Mouse (Mus musculus) liver, embryonic 15.5 days (tissue): Measurements from ENCODE around the gene Gatad2a. TPM values are rescaled to one million over a fixed set of nuclear protein-coding genes. Genes with fewer than 3 reads are reported as not detected.
A peak's percentile ranks its signal among the peaks of the same experiment; 100 is the strongest.
"Not testable (repeated sequence)": the region's sequence is repeated elsewhere in the genome, so short reads cannot be mapped to it uniquely, and the experiment has no call there.

ENCODE experiments used
- ATAC-seq: fragments of 200-750 bp; cut with Nextera tagmentation; 2 replicates; pipeline ENCODE4 v1.8.0; 2017; ENCODE audit warnings: moderate number of reproducible peaks, mild to moderate bottlenecking, moderate library complexity; ENCODE audit not compliant: insufficient read depth
- H3K27ac ChIP-seq: fragments of 300-500 bp; sonication (generic); replicated peaks from 2 replicates; pipeline ENCODE4 v1.5.1; 2015; ENCODE audit warnings: mild to moderate bottlenecking, inconsistent platforms
- H3K27me3 ChIP-seq: fragments of 300-500 bp; sonication (generic); 2 replicates; pipeline ENCODE4 v1.6.1; 2015; ENCODE audit warnings: mild to moderate bottlenecking, inconsistent platforms
- H3K36me3 ChIP-seq: fragments of 300-500 bp; sonication (generic); replicated peaks from 2 replicates; pipeline ENCODE4 v1.6.1; 2015; ENCODE audit warnings: moderate library complexity, mild to moderate bottlenecking, inconsistent platforms
- H3K4me1 ChIP-seq: fragments of 300-500 bp; sonication (generic); replicated peaks from 2 replicates; pipeline ENCODE4 v1.6.1; 2015; ENCODE audit warnings: inconsistent platforms
- H3K4me2 ChIP-seq: fragments of 300-500 bp; sonication (generic); 2 replicates; pipeline ENCODE4 v1.6.1; 2015; ENCODE audit warnings: moderate library complexity, mild to moderate bottlenecking, inconsistent platforms
- H3K4me3 ChIP-seq: fragments of 300-500 bp; sonication (generic); replicated peaks from 2 replicates; pipeline ENCODE4 v1.5.1; 2015; ENCODE audit warnings: mild to moderate bottlenecking, inconsistent platforms
- H3K9ac ChIP-seq: fragments of 300-500 bp; sonication (generic); 2 replicates; pipeline ENCODE4 v1.6.1; 2015; ENCODE audit warnings: moderate library complexity, mild to moderate bottlenecking, inconsistent platforms
- H3K9me3 ChIP-seq: fragments of 300-500 bp; sonication (generic); replicated peaks from 2 replicates; pipeline ENCODE4 v1.6.1; 2016; ENCODE audit warnings: inconsistent platforms
- WGBS: fragments of 180-500 bp; shearing (Covaris S2); methylation state at CpG from one replicate; pipeline ENCODE4 v1.1.7; 2015; ENCODE audit warnings: mixed read lengths; ENCODE audit not compliant: insufficient replicate concordance; 5-methylcytosine and 5-hydroxymethylcytosine counted together
- polyA plus RNA-seq: library from polyadenylated mRNA; unstranded; fragments of >200 nt; fragmentation: Nextera tagmentation; extraction: Ambion mirVana; gene quantifications from 2 replicates; pipeline ENCODE4 v1.2.1, GENCODE M21; 2015

The Gatad2a gene
- polyA plus RNA-seq, 1 experiment from 2014 or later = 28.0 TPM

DNA sequence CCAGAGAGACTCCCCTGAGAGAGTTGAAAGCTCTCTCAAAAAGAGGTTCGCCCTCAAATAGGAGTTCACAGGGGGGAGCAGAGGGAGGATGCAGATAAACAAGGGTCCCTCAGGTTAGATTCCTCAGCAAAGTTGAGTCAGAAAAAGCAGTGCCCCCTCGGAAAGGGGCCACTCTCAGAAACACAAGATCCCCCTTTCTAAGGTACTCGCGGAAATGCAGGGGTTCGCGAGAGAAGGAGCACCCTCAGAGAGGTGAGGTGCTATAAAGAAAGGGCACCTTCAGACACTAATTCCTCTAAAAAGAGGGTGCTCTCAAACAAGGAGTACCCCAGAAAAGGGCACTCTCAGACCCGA is 785 bp downstream of the Gatad2a start:
- Histone ChIP-seq H3K4me2 (peak overlapping the region; percentile 91), H3K4me1 (peaks cover 44% of the 10 kb centered on the region), H3K27ac (peak overlapping the region; percentile 96), H3K9me3 (no peaks in the 10 kb centered on the region), H3K36me3 (peaks cover 14% of the 10 kb centered on the region), H3K4me3 (peak overlapping the region; percentile 86), H3K27me3 (no peaks in the 10 kb centered on the region), H3K9ac (peak overlapping the region; percentile 92)
- 0% methylated on average over 7 of the region's 7 CpGs for WGBS
- no peak for ATAC-seq

- not testable (repeated sequence) for H3K27me3 ChIP-seq, ATAC-seq, H3K9me3 ChIP-seq, H3K9ac ChIP-seq, H3K27ac ChIP-seq, H3K4me2 ChIP-seq, H3K4me3 ChIP-seq
- WGBS = 82% methylated on average over 7 of the region's 7 CpGs
- Histone ChIP-seq H3K4me1 (peaks cover 32% of the 10 kb centered on the region), H3K36me3 (peaks cover 14% of the 10 kb centered on the region)
Measured at GRCm38 (mm10) chr8:69988936-69989335, 7.2 kb downstream of the Gatad2a start.

GRCm38 (mm10) chr8:69987744-69988143 is 8.4 kb downstream of the Gatad2a start:
- H3K4me3 ChIP-seq = no peak overlapping the region
- H3K27me3 ChIP-seq = no peaks in the 10 kb centered on the region
- no peak overlapping the region for H3K4me2 ChIP-seq
- no peak for ATAC-seq
- no peak overlapping the region for H3K27ac ChIP-seq
- peaks cover 21% of the 10 kb centered on the region for H3K4me1 ChIP-seq
- no peaks in the 10 kb centered on the region for H3K9me3 ChIP-seq
- no peak overlapping the region for H3K9ac ChIP-seq
- peaks cover 12% of the 10 kb centered on the region for H3K36me3 ChIP-seq

DNA sequence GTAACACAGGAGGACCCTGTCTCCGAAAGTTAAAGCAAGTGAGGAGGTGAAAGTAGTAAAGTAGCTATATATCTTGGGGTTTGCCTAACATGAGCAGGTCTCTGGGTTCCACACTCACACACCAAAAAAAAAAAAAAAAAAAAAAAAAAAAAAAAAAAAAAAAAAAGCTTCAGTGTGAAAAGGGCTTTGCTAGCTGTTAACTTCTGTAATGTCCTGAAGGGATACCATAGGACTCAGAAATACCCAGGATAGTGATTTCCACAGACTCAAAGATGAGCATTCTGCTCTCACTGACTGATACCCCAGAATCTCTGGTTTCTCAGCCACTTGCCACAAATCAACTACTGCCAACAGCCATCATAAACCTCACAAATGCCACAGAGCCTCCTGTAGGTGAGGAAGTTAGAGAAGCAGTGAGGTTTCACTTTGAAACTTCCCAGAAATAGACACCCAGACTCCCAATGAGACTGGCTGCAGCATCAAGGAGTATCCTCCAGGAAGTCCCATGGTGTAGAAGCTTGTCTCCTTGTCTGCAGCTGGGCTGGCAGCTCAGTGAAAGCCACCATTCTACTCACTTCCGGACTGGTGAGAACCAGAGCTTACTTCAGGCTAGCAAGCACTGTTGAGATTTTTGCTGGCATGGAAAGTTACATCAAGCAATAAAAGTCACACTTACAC is 11.2 kb downstream of the Gatad2a start:
- Histone ChIP-seq H3K4me3 (no peak overlapping the region), H3K4me1 (peaks cover 17% of the 10 kb centered on the region), H3K9ac (no peak overlapping the region), H3K27ac (no peak overlapping the region), H3K4me2 (no peak overlapping the region), H3K9me3 (no peaks in the 10 kb centered on the region), H3K27me3 (no peaks in the 10 kb centered on the region), H3K36me3 (no peaks in the 10 kb centered on the region)
- 66% methylated on average over 2 of the region's 2 CpGs for WGBS
- no peak for ATAC-seq

DNA sequence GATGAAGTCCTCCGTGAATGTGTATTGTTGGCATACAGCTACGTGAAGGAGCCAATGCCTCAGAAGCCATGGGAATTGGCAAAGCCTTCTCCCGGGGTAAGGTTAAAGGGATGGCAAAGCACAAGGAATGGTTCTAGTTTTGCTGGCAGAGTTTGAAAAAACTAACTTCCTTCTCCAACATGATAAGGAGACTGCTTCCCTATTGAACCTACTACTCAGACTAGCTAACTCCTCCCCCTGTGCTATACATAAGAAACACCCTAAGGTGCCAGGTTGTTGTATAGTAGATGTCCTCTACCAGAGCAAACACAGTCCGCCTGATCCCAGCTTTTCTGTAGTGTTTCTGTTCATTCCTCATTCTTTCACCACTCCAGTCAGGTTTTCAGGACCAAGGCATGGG is 17.7 kb downstream of the Gatad2a start:
- H3K9me3 ChIP-seq = no peaks in the 10 kb centered on the region
- no peak overlapping the region for H3K4me3 ChIP-seq
- H3K27ac ChIP-seq = no peak overlapping the region
- H3K36me3 ChIP-seq = no peaks in the 10 kb centered on the region
- no peak overlapping the region for H3K4me2 ChIP-seq
- H3K27me3 ChIP-seq = no peaks in the 10 kb centered on the region
- WGBS = 82% methylated on average over 4 of the region's 4 CpGs
- no peak overlapping the region; the same call in 1 of the 2 replicates for H3K9ac ChIP-seq
- H3K4me1 ChIP-seq = peaks cover 37% of the 10 kb centered on the region
- no peak for ATAC-seq

DNA sequence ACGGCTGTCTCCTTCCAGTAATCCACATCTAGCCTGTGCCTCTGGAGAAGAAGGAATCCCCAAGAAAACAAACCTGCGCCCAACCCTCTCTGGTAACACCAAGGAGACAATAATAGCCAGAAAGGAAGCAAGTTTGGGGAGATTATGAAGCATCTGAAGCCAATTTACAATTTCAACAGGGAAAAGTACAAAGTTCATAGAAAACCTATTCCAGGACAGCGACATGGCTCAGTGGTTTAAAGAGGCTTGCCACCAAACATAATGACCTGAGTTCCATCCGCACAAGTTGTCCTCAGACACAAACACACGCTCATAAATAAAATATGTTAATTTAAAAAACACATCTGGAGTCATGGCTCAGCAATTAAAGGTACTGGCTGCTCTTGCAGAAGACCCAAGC is 21.4 kb downstream of the Gatad2a start:
- Histone ChIP-seq H3K9ac (peak overlapping the region; percentile 98), H3K4me2 (peak overlapping the region; percentile 95), H3K27ac (peak overlapping the region; percentile 92), H3K27me3 (no peaks in the 10 kb centered on the region), H3K36me3 (no peaks in the 10 kb centered on the region), H3K4me1 (peaks cover 68% of the 10 kb centered on the region), H3K9me3 (no peaks in the 10 kb centered on the region), H3K4me3 (peak overlapping the region; percentile 98)
- 41% methylated on average over 5 of the region's 5 CpGs for WGBS
- ATAC-seq = no peak

- Histone ChIP-seq H3K9me3 (no peaks in the 10 kb centered on the region), H3K27me3 (no peaks in the 10 kb centered on the region), H3K27ac (peak overlapping the region; percentile 92), H3K4me2 (peak overlapping the region; percentile 95), H3K9ac (peak overlapping the region; percentile 98), H3K36me3 (no peaks in the 10 kb centered on the region), H3K4me1 (peaks cover 73% of the 10 kb centered on the region), H3K4me3 (peak overlapping the region; percentile 98)
- peak; percentile 97 for ATAC-seq
- under 1% methylated on average over 50 of the region's 50 CpGs for WGBS
Measured at GRCm38 (mm10) chr8:69974194-69974614, 22.0 kb downstream of the Gatad2a start.

DNA sequence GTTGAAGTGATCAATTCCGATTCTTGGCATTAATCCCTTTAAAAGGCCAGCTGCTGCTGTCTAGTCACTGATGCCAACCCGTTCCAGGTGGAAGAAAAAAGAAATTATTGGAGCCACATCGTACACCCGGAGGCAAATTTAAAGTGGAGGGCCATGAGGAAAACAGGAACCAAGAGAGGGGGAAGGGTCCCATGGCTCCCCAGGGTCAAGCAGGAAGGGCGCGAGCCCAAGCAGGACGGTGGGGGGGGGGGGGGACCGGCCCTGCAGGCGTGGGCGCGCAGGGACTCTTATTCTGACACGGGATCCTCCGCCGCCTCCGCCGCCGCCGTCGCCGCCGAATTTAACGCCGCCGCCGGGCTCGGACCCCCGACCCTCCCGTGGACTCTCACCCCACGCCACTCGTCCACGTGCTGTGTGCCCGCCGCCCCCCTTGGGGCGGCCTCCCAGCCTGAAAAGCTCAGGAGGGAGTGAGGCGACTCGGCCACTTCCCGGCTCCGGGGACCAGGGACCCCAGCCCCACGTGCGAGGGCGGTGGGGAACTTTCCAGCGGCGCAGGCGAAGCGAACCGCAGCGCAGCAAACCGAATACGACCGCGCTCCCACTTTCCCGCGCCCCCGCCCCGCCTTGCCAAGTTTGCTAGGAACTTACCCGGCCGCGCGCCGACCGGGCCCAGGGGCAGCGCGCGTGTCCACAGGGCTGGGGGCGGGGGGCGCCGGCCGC is 22.6 kb downstream of the Gatad2a start:
- H3K36me3 ChIP-seq = no peaks in the 10 kb centered on the region
- peak overlapping the region; percentile 98 for H3K4me3 ChIP-seq
- H3K27ac ChIP-seq = peak overlapping the region; percentile 92
- no peaks in the 10 kb centered on the region for H3K9me3 ChIP-seq
- H3K27me3 ChIP-seq = no peaks in the 10 kb centered on the region
- H3K4me1 ChIP-seq = peaks cover 71% of the 10 kb centered on the region
- peak; percentile 1 for ATAC-seq
- H3K4me2 ChIP-seq = peak overlapping the region; percentile 95
- WGBS = 0% methylated on average over 68 of the region's 68 CpGs
- peak overlapping the region; percentile 98 for H3K9ac ChIP-seq

- H3K36me3 ChIP-seq = no peaks in the 10 kb centered on the region
- H3K27ac ChIP-seq = peak overlapping the region; percentile 92
- H3K4me2 ChIP-seq = peak overlapping the region; percentile 95
- 11% methylated on average over 7 of the region's 7 CpGs for WGBS
- peak overlapping the region; percentile 98 for H3K9ac ChIP-seq
- peak overlapping the region; percentile 98 for H3K4me3 ChIP-seq
- no peaks in the 10 kb centered on the region for H3K27me3 ChIP-seq
- no peaks in the 10 kb centered on the region for H3K9me3 ChIP-seq
- peaks cover 71% of the 10 kb centered on the region for H3K4me1 ChIP-seq
- ATAC-seq = no peak
Measured at GRCm38 (mm10) chr8:69973063-69973441, 23.1 kb downstream of the Gatad2a start.

- H3K27me3 ChIP-seq = no peaks in the 10 kb centered on the region
- no peak overlapping the region for H3K4me3 ChIP-seq
- no peaks in the 10 kb centered on the region for H3K9me3 ChIP-seq
- WGBS = 73% methylated on average over 2 of the region's 2 CpGs
- no peak for ATAC-seq
- H3K27ac ChIP-seq = no peak overlapping the region
- peaks cover 92% of the 10 kb centered on the region for H3K4me1 ChIP-seq
- H3K36me3 ChIP-seq = 0 out of 2 replicates have a peak, but pooled peaks cover 1% of the 10 kb centered on the region
- H3K4me2 ChIP-seq = no peak overlapping the region
- H3K9ac ChIP-seq = no peak overlapping the region
Measured at GRCm38 (mm10) chr8:69970880-69971279, 25.3 kb downstream of the Gatad2a start.

- no peak overlapping the region; the same call in 1 of the 2 replicates for H3K9ac ChIP-seq
Measured at GRCm38 (mm10) chr8:69967291-69967933, 28.8 kb downstream of the Gatad2a start.

More at GRCm38 (mm10) chr8:69967291-69967933, 28.8 kb downstream of the Gatad2a start:
- no peak overlapping the region for H3K4me3 ChIP-seq
- H3K9me3 ChIP-seq = no peaks in the 10 kb centered on the region
- H3K4me2 ChIP-seq = no peak overlapping the region
- ATAC-seq = no peak
- peaks cover 64% of the 10 kb centered on the region for H3K4me1 ChIP-seq
- peaks cover 14% of the 10 kb centered on the region; the same call in 1 of the 2 replicates for H3K36me3 ChIP-seq
- 41% methylated on average over 4 of the region's 4 CpGs for WGBS
- no peaks in the 10 kb centered on the region for H3K27me3 ChIP-seq
- H3K27ac ChIP-seq = no peak overlapping the region
